Mouse (Mus musculus) kidney, postnatal 0 days (tissue): Measurements from ENCODE around the gene Tmem171. TPM values are rescaled to one million over a fixed set of nuclear protein-coding genes. Genes with fewer than 3 reads are reported as not detected.

Source experiments
- ATAC-seq: fragments of 200-750 bp; cut with Nextera tagmentation; replicated peaks from 2 replicates; pipeline ENCODE4 v1.8.0; 2017; ENCODE audit warnings: low read depth, moderate number of reproducible peaks, moderate TSS enrichment, moderate library complexity; ENCODE audit not compliant: low FRiP score
- DNase-seq: peaks from one replicate; pipeline ENCODE4 v3.0.0-alpha.2; 2016; ENCODE audit warnings: low spot score
- H3K27ac ChIP-seq: fragments of 300-500 bp; sonication (generic); 2 replicates; pipeline ENCODE4 v1.5.1; 2014; ENCODE audit warnings: mild to moderate bottlenecking
- H3K27me3 ChIP-seq: fragments of 300-500 bp; sonication (generic); 2 replicates; pipeline ENCODE4 v1.6.1; 2014; ENCODE audit warnings: low read length, mixed read lengths; ENCODE audit not compliant: insufficient read depth
- H3K36me3 ChIP-seq: fragments of 300-500 bp; sonication (generic); 2 replicates; pipeline ENCODE4 v1.6.1; 2014; ENCODE audit warnings: low read length, mixed read lengths; ENCODE audit not compliant: insufficient read depth
- H3K4me1 ChIP-seq: fragments of 300-500 bp; sonication (generic); replicated peaks from 2 replicates; pipeline ENCODE4 v1.6.1; 2014; ENCODE audit warnings: antibody characterized with exemption, low read length, mixed read lengths; ENCODE audit not compliant: insufficient read depth
- H3K4me2 ChIP-seq: fragments of 300-500 bp; sonication (generic); 2 replicates; pipeline ENCODE4 v1.6.1; 2014; ENCODE audit warnings: mild to moderate bottlenecking, low read length, moderate library complexity, mixed read lengths
- H3K4me3 ChIP-seq: fragments of 300-500 bp; sonication (generic); replicated peaks from 2 replicates; pipeline ENCODE4 v1.5.1; 2014; ENCODE audit warnings: low read depth, low read length
- H3K9ac ChIP-seq: fragments of 300-500 bp; sonication (generic); 2 replicates; pipeline ENCODE4 v1.6.1; 2014; ENCODE audit warnings: low read depth, low read length
- H3K9me3 ChIP-seq: fragments of 300-500 bp; sonication (generic); replicated peaks from 2 replicates; pipeline ENCODE4 v1.6.1; 2016; ENCODE audit warnings: low read length, inconsistent platforms, mixed read lengths
- CTCF ChIP-seq: IDR thresholded peaks from 2 replicates; pipeline ENCODE4 v1.5.1; 2016; ENCODE audit warnings: antibody characterized with exemption, low read depth, mild to moderate bottlenecking, moderate library complexity
- WGBS: fragments of 180-500 bp; shearing (Covaris S2); extraction: QIAGEN DNeasy Blood & Tissue Kit; methylation state at CpG from one replicate; pipeline ENCODE4 v1.1.7; 2014; 5-methylcytosine and 5-hydroxymethylcytosine counted together
- polyA plus RNA-seq: library from polyadenylated mRNA; unstranded; fragments of >200 nt; fragmentation: Nextera tagmentation; extraction: Ambion mirVana; gene quantifications from 2 replicates; pipeline ENCODE4 v1.2.1, GENCODE M21; 2015

Tmem171 gene
- polyA plus RNA-seq, 1 experiment from 2014 or later: 24.6 TPM

DNA sequence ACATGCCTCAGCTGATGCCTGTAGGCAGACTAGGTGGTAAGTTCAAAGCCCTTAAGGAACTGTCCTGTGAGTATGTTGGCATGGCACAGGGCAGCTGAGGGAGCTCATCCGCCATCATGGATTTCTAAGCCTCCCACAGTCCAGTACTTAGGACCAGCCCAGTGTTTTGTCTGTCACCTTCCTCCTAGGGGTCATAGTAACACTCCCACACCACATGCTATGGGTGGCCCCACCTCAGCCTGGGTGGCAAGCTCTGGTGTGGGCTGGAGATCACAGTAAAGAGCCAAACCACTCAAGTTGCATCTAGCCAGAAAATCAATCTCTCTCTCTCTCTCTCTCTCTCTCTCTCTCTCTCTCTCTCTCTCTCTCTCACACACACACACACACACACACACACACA, 15.4 kb downstream of the Tmem171 start:
- peak overlapping the region; percentile 40; the same call in 1 of the 2 replicates for H3K27ac ChIP-seq
- no peak overlapping the region for H3K4me3 ChIP-seq
- no peak for TF ChIP-seq CTCF
- H3K4me1 ChIP-seq: peaks cover 16% of the 10 kb centered on the region; the same call in 1 of the 2 replicates
- H3K9me3 ChIP-seq: no peaks in the 10 kb centered on the region
- ATAC-seq (peak; percentile 42; the same call in 1 of the 2 replicates), DNase-seq (no peak)
- no peak overlapping the region for H3K9ac ChIP-seq
- no peaks in the 10 kb centered on the region for H3K36me3 ChIP-seq
- no peak overlapping the region for H3K4me2 ChIP-seq
- no peaks in the 10 kb centered on the region for H3K27me3 ChIP-seq
- WGBS: 91% methylated on average over 1 of the region's 1 CpGs

- no peak for ATAC-seq
- no peak overlapping the region for H3K27ac ChIP-seq
- no peaks in the 10 kb centered on the region for H3K36me3 ChIP-seq
- no peak overlapping the region for H3K9ac ChIP-seq
- 66% methylated on average over 4 of the region's 4 CpGs for WGBS
- H3K4me3 ChIP-seq: no peak overlapping the region
- DNase-seq: no peak
- no peaks in the 10 kb centered on the region for H3K27me3 ChIP-seq
- no peaks in the 10 kb centered on the region for H3K9me3 ChIP-seq
- no peak overlapping the region for H3K4me2 ChIP-seq
- no peaks in the 10 kb centered on the region for H3K4me1 ChIP-seq
- no peak for TF ChIP-seq CTCF
These were observed 20.7 kb downstream of the Tmem171 start for GRCm38 (mm10) chr13:98673922-98674321.

GRCm38 (mm10) chr13:98669296-98669695, 25.3 kb downstream of the Tmem171 start:
- DNase-seq (no peak), ATAC-seq (no peak)
- no peak overlapping the region for H3K4me2 ChIP-seq
- no peak for TF ChIP-seq CTCF
- H3K4me3 ChIP-seq: no peak overlapping the region
- no peaks in the 10 kb centered on the region for H3K36me3 ChIP-seq
- no peak overlapping the region for H3K27ac ChIP-seq
- H3K4me1 ChIP-seq: no peaks in the 10 kb centered on the region
- no peaks in the 10 kb centered on the region for H3K9me3 ChIP-seq
- H3K9ac ChIP-seq: no peak overlapping the region
- 70% methylated on average over 3 of the region's 3 CpGs for WGBS
- H3K27me3 ChIP-seq: no peaks in the 10 kb centered on the region

- no peak for DNase-seq
- ATAC-seq: no peak
These were observed 27.3 kb downstream of the Tmem171 start for GRCm38 (mm10) chr13:98667316-98667715.

GRCm38 (mm10) chr13:98665240-98665639, 29.4 kb downstream of the Tmem171 start:
- no peak overlapping the region for H3K27ac ChIP-seq
- no peaks in the 10 kb centered on the region for H3K4me1 ChIP-seq
- no peak overlapping the region for H3K9ac ChIP-seq
- no peaks in the 10 kb centered on the region for H3K27me3 ChIP-seq
- ATAC-seq (no peak), DNase-seq (no peak)
- H3K4me3 ChIP-seq: no peak overlapping the region
- H3K36me3 ChIP-seq: no peaks in the 10 kb centered on the region
- TF ChIP-seq CTCF: no peak
- H3K9me3 ChIP-seq: no peaks in the 10 kb centered on the region
- WGBS: 69% methylated on average over 10 of the region's 10 CpGs
- no peak overlapping the region for H3K4me2 ChIP-seq

More at GRCm38 (mm10) chr13:98667316-98667715, 27.3 kb downstream of the Tmem171 start:
- no peak overlapping the region for H3K9ac ChIP-seq
- no peak overlapping the region for H3K4me3 ChIP-seq
- H3K36me3 ChIP-seq: no peaks in the 10 kb centered on the region
- H3K4me1 ChIP-seq: no peaks in the 10 kb centered on the region
- no peak overlapping the region for H3K4me2 ChIP-seq
- H3K27me3 ChIP-seq: no peaks in the 10 kb centered on the region
- WGBS: 69% methylated on average over 3 of the region's 3 CpGs
- no peak overlapping the region for H3K27ac ChIP-seq
- TF ChIP-seq CTCF: no peak
- H3K9me3 ChIP-seq: no peaks in the 10 kb centered on the region

DNA sequence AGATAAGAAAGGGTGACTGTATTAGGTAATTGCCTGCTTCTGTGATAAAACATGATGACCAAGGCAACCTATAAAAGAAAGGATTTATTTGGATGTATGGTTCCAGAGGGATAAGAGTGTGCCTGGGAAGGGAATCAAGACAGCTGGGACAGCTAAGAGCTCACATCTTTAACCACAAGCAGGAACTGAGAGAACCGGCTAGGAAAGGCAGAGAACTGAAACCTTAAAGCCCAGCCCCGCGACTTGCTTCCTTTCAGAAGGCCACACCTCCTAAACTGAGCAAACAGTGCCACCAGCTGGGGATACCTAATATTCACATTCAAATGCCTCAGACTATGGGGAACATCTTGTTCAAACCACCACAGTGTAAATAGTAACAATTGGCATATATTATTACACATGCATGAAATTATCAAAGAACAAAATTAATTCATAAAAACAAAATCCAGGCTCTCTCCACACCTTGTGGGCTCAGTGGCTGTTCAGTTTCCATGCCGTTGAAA, 32.4 kb downstream of the Tmem171 start:
- TF ChIP-seq CTCF: peak; percentile 23; the same call in 1 of the 2 replicates
- Histone ChIP-seq H3K27ac (no peak overlapping the region), H3K36me3 (no peaks in the 10 kb centered on the region), H3K9ac (no peak overlapping the region), H3K27me3 (no peaks in the 10 kb centered on the region), H3K4me3 (no peak overlapping the region), H3K4me2 (no peak overlapping the region), H3K9me3 (no peaks in the 10 kb centered on the region), H3K4me1 (no peaks in the 10 kb centered on the region)
- no peak for DNase-seq
- WGBS: 87% methylated on average over 4 of the region's 4 CpGs
- no peak for ATAC-seq

DNA sequence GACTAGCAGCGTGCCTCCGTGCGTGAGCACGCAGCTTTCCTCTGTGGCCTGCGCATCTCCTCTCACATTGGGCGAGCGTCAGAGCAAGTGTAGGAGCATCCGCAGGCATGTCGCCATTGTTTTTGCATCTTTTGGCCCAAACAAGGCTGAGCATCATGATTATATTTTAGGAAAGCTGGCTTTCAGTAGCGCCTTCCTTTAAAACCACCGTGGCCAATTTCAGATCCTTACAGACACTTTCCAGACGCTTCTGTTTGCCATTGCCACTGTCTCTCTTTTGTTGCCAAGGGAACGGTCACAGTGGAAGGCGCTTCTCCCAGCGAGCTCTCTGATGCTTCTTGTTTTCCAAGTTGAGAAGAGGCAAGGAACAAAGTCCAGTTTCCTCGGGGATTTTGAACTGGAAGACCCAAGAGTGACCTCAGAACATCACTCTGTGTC, 38.6 kb downstream of the Tmem171 start:
- 87% methylated on average over 16 of the region's 16 CpGs for WGBS

More for the DNA sequence above, 38.6 kb downstream of the Tmem171 start:
- ATAC-seq (peak; percentile 41; the same call in 1 of the 2 replicates), DNase-seq (no peak)
- Histone ChIP-seq H3K27ac (no peak overlapping the region), H3K36me3 (no peaks in the 10 kb centered on the region), H3K9ac (no peak overlapping the region), H3K27me3 (no peaks in the 10 kb centered on the region), H3K4me1 (peaks cover 13% of the 10 kb centered on the region), H3K4me2 (no peak overlapping the region), H3K4me3 (no peak overlapping the region), H3K9me3 (no peaks in the 10 kb centered on the region)
- no peak for TF ChIP-seq CTCF
